Mouse (Mus musculus) ovary, adult 18-20 months (tissue): ENCODE data around the gene Nlrp4c.
A peak's percentile ranks its signal among the peaks of the same experiment; 100 is the strongest.
"Not testable (repeated sequence)": the region's sequence is repeated elsewhere in the genome, so short reads cannot be mapped to it uniquely, and the experiment has no call there.

Experiments used
- DNase-seq: peaks from one replicate; pipeline ENCODE4 v3.0.0; 2022; ENCODE audit warnings: low spot score, mixed read lengths

Nlrp4c gene

GRCm38 (mm10) chr7:6044861-6045260, at the start of gene Nlrp4c:
Nlrp4c (plus strand) TSS chr7:6045161.
- DNase-seq = no peak

- no peak for DNase-seq
These were observed 34.1 kb upstream of the Nlrp4c start, which contains the start of gene Vmn1r65 for GRCm38 (mm10) chr7:6010910-6011309. Vmn1r65 (minus strand) TSS chr7:6011010.

- DNase-seq = no peak
These were observed 74.5 kb downstream of the Nlrp4c start for GRCm38 (mm10) chr7:6119501-6119900.

- DNase-seq = not testable (repeated sequence)
These were observed 75.1 kb downstream of the Nlrp4c start for GRCm38 (mm10) chr7:6120104-6120503.

- not testable (repeated sequence) for DNase-seq
These were observed 76.2 kb downstream of the Nlrp4c start for GRCm38 (mm10) chr7:6121128-6121527.

GRCm38 (mm10) chr7:6126690-6127448, 81.9 kb downstream of the Nlrp4c start:
- peak; percentile 57 for DNase-seq

- no peak for DNase-seq
These were observed 85.4 kb downstream of the Nlrp4c start for GRCm38 (mm10) chr7:6130346-6130745.

GRCm38 (mm10) chr7:6132646-6133045, 87.7 kb downstream of the Nlrp4c start:
- DNase-seq = no peak

GRCm38 (mm10) chr7:6136497-6136896, 91.5 kb downstream of the Nlrp4c start:
- DNase-seq = no peak

- no peak for DNase-seq
These were observed 94.3 kb downstream of the Nlrp4c start for GRCm38 (mm10) chr7:6139295-6139694.

- no peak for DNase-seq
These were observed 99.1 kb downstream of the Nlrp4c start for GRCm38 (mm10) chr7:6143991-6144531.

- no peak for DNase-seq
These were observed 100.6 kb downstream of the Nlrp4c start for GRCm38 (mm10) chr7:6145423-6146188.

- DNase-seq = no peak
These were observed 101.4 kb downstream of the Nlrp4c start for GRCm38 (mm10) chr7:6146194-6146981.

- DNase-seq = no peak
These were observed 102.0 kb downstream of the Nlrp4c start for GRCm38 (mm10) chr7:6146982-6147325.

GRCm38 (mm10) chr7:6147688-6148087, 102.7 kb downstream of the Nlrp4c start:
- DNase-seq = no peak

GRCm38 (mm10) chr7:6151266-6151665, 106.3 kb downstream of the Nlrp4c start:
- DNase-seq = no peak

GRCm38 (mm10) chr7:6152036-6152435, 107.1 kb downstream of the Nlrp4c start:
- DNase-seq = no peak

- no peak for DNase-seq
These were observed 108.2 kb downstream of the Nlrp4c start for GRCm38 (mm10) chr7:6153131-6153530.

- no peak for DNase-seq
These were observed 109.2 kb downstream of the Nlrp4c start for GRCm38 (mm10) chr7:6154164-6154563.
